Mouse (Mus musculus): ENCODE measurements at regions not wholly inside any gene's neighbourhood (a gene's known extent, or its start where the extent isn't known, plus 50 kb on each side); places are given as distances from the start of the nearest gene placed in this dataset.

GRCm38 (mm10) chr1:92309883-92310282 lies 114.4 kb upstream of the Hdac4 start:
- TF ChIP-seq EP300 (IDR thresholded peaks at IDR 0.05; ENCODE audit: low read depth), result no peak
- TF ChIP-seq CTCF (IDR thresholded peaks at IDR 0.05; ENCODE audit: low read depth), result no peak

Data from heart, postnatal 0 days (tissue).